Mouse (Mus musculus): ENCODE results near the gene Mettl17.

DNA sequence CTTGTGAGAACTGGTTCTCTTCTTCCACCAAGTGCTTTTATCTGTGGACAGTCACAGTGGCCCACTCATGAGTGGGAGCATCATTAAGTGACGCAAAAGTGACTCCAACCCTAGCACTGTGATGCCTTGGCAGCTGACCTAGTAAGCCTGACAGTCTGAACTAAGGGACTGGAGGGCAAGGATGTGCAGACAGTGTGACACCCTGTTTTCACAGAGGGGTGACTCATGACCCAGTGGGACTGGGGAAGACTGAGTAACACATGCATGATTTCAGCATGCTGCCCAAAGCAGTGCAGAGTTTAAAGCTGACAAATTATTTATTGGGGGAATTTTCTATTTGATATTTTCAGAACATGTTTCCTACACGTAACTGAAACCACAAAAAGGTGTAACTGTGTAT is 13.9 kb upstream of the Mettl17 start:
- no peak for TF ChIP-seq GATA1 (IDR thresholded peaks at IDR 0.05; ENCODE audit: borderline replicate concordance, low read length)
- TF ChIP-seq FLI1 (IDR thresholded peaks at IDR 0.05; ENCODE audit: low read length), result no peak
